Mouse (Mus musculus): Measurements from ENCODE around the gene Bhlhb9. TPM values are rescaled to one million over a fixed set of nuclear protein-coding genes. Genes with fewer than 3 reads are reported as not detected.
"Not testable (repeated sequence)": the region's sequence is repeated elsewhere in the genome, so short reads cannot be mapped to it uniquely, and the experiment has no call there.

Gene Bhlhb9
- total RNA-seq (2021) (10 to 100 TPM in 1 of 2 experiments, 1 to 10 TPM in 1; 9.0 to 16.2 TPM), polyA plus RNA-seq (2012; rRNA removed) (4.7 and 6.6 TPM in 2 replicates)
- long read RNA-seq, transcript Bhlhb9-204 (5 exons, 2,812 nt): major isoform, 21 of 29 reads
- long read RNA-seq, partial matches to known transcripts: 0 of 29 reads
- long read RNA-seq, other reads (novel, unspliced or antisense): 5 of 29 reads

GRCm38 (mm10) chrX:135797212-135797644, at the start of gene Bhlhb9:
TSS of gene Bhlhb9 (plus strand) at chrX:135797594.
- H3K4me1 ChIP-seq (ENCODE audit: control insufficient read depth, insufficient read depth, low read length); H3K79me2 ChIP-seq (replicated peaks; ENCODE audit: control insufficient read depth, insufficient read depth, low read length); H3K27ac ChIP-seq; H3K27me3 ChIP-seq (ENCODE audit: control insufficient read depth, insufficient read depth, low read length); H3K36me3 ChIP-seq (ENCODE audit: control insufficient read depth, insufficient read depth, low read length); intact Hi-C loops (cut with DNase I): not testable (repeated sequence)
- WGBS: 13% methylated on average over 3 of the region's 5 CpGs
- peak; percentile 63 for TF ChIP-seq CTCF (IDR thresholded peaks at IDR 0.05)
- H3K4me3 ChIP-seq: peak within 1 kb of the TSS; percentile 42
- peak within 1 kb of the TSS; percentile 43 for H3K9ac ChIP-seq (ENCODE audit: low read depth, low read length)
- DNase-seq: peak; percentile 35 to 38

DNA sequence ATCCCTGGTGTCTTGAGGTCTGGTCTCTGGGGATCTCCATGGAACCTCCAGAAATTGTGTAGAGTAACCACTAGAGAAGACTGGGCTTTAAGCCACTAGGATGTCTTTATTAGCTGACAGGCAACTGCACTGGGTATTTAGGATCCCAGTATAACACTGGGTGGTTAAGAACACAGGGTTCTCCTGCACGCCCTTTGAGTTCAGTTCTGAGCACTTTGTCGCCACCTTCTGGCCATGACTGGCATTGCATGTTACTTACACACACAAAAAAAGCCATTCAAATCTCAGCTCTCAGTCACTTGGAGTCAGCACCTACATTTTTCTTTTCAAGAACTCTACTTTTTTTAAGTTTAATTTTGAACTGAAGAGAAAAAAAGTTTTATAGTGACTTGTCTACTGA, 44.6 kb upstream of the Bhlhb9 start:
- peak; percentile 51 to 78 for DNase-seq
- WGBS: 3% methylated on average over 2 of the region's 2 CpGs
- Histone ChIP-seq H3K36me3 (ENCODE audit: control insufficient read depth, insufficient read depth, low read length) (no peaks in the 10 kb centered on the region), H3K4me1 (ENCODE audit: control insufficient read depth, insufficient read depth, low read length) (no peaks in the 10 kb centered on the region), H3K9ac (ENCODE audit: low read depth, low read length) (no peak overlapping the region), H3K79me2 (replicated peaks; ENCODE audit: control insufficient read depth, insufficient read depth, low read length) (no peaks in the 10 kb centered on the region), H3K27ac (no peak overlapping the region), H3K27me3 (ENCODE audit: control insufficient read depth, insufficient read depth, low read length) (no peaks in the 10 kb centered on the region), H3K4me3 (no peak overlapping the region)
- intact Hi-C loops (cut with DNase I): loop anchor here (5.0 to 10.0 kb wide), 2 partner anchors 48 to 49 kb away; no protein-coding TSS in a partner anchor
- TF ChIP-seq POLR2A (IDR thresholded peaks at IDR 0.05; ENCODE audit: insufficient read depth, low read depth, low read length) (no peak), CTCF (IDR thresholded peaks at IDR 0.05) (peak; percentile 92)

DNA sequence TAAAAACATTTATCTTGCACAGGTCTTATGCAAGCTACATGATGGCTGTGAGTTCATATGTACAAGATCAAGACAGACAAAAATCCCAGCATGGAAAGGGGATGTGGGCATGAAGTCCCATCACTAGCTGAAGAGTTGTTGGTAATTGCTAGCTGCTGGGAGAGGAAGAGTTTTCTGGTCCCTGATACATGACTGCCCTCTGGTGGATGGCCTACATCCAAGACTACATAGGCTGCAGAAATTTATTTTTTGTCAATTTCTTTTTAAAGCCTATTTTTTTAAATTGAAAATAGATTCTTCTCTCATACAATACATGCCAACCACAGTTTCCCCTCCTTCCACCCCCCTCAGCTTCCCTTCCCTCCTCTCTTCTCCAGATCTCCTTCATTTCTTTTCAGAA, 35.7 kb upstream of the Bhlhb9 start:
- peak; percentile 76 for TF ChIP-seq CTCF (IDR thresholded peaks at IDR 0.05)
- TF ChIP-seq EP300 (IDR thresholded peaks at IDR 0.05; ENCODE audit: insufficient read depth, low read depth, low read length): no peak
- TF ChIP-seq POLR2A (IDR thresholded peaks at IDR 0.05; ENCODE audit: insufficient read depth, low read depth, low read length): no peak
- intact Hi-C loops (cut with DNase I): no loop called here
- no peaks in the 10 kb centered on the region for H3K79me2 ChIP-seq (replicated peaks; ENCODE audit: control insufficient read depth, insufficient read depth, low read length)
- DNase-seq: peak in 1 of 2 experiments; percentile 31
- H3K36me3 ChIP-seq (ENCODE audit: control insufficient read depth, insufficient read depth, low read length): no peaks in the 10 kb centered on the region
- no peak overlapping the region for H3K27ac ChIP-seq
- H3K9ac ChIP-seq (ENCODE audit: low read depth, low read length): no peak overlapping the region
- no peaks in the 10 kb centered on the region for H3K4me1 ChIP-seq (ENCODE audit: control insufficient read depth, insufficient read depth, low read length)
- no peak overlapping the region for H3K4me3 ChIP-seq
- no peaks in the 10 kb centered on the region for H3K27me3 ChIP-seq (ENCODE audit: control insufficient read depth, insufficient read depth, low read length)

- no peaks in the 10 kb centered on the region for H3K27me3 ChIP-seq (ENCODE audit: control insufficient read depth, insufficient read depth, low read length)
- H3K79me2 ChIP-seq (replicated peaks; ENCODE audit: control insufficient read depth, insufficient read depth, low read length): no peaks in the 10 kb centered on the region
- no peak overlapping the region for H3K27ac ChIP-seq
- H3K9ac ChIP-seq (ENCODE audit: low read depth, low read length): no peak overlapping the region
- no peaks in the 10 kb centered on the region for H3K36me3 ChIP-seq (ENCODE audit: control insufficient read depth, insufficient read depth, low read length)
- no peak overlapping the region for H3K4me3 ChIP-seq
- intact Hi-C loops (cut with DNase I): no loop called here
- no peaks in the 10 kb centered on the region for H3K4me1 ChIP-seq (ENCODE audit: control insufficient read depth, insufficient read depth, low read length)
- no peak for TF ChIP-seq POLR2A (IDR thresholded peaks at IDR 0.05; ENCODE audit: insufficient read depth, low read depth, low read length)
- no peak for TF ChIP-seq EP300 (IDR thresholded peaks at IDR 0.05; ENCODE audit: insufficient read depth, low read depth, low read length)
- TF ChIP-seq CTCF (IDR thresholded peaks at IDR 0.05): no peak
- DNase-seq: no peak
- 37% methylated on average over 3 of the region's 3 CpGs for WGBS
Measured at GRCm38 (mm10) chrX:135768043-135768548, 29.3 kb upstream of the Bhlhb9 start.

DNA sequence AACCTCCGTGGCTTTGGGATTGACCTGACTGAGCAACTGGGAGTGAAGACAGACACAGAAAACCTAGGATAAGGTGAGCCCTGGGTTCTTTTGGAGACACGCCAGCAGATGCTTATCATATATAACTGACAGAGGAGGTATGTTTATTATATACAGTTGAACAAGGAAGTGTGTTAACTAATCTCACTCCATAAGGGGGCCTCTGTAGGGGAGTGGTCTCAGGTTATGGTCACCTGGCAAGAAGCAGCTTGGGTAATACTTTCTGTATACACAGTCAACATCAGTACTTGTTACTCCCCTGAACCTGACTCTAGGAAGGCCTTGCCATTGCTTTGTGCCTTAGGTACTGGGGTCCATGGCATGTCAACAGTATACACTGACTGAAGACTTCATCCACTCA, 28.8 kb upstream of the Bhlhb9 start:
- Histone ChIP-seq H3K4me3 (no peak overlapping the region), H3K27me3 (ENCODE audit: control insufficient read depth, insufficient read depth, low read length) (no peaks in the 10 kb centered on the region), H3K79me2 (replicated peaks; ENCODE audit: control insufficient read depth, insufficient read depth, low read length) (no peaks in the 10 kb centered on the region), H3K4me1 (ENCODE audit: control insufficient read depth, insufficient read depth, low read length) (no peaks in the 10 kb centered on the region), H3K27ac (no peak overlapping the region), H3K36me3 (ENCODE audit: control insufficient read depth, insufficient read depth, low read length) (no peaks in the 10 kb centered on the region), H3K9ac (ENCODE audit: low read depth, low read length) (no peak overlapping the region)
- WGBS: 55% methylated on average over 2 of the region's 2 CpGs
- TF ChIP-seq EP300 (IDR thresholded peaks at IDR 0.05; ENCODE audit: insufficient read depth, low read depth, low read length): no peak
- intact Hi-C loops (cut with DNase I): no loop called here
- DNase-seq: no peak

DNA sequence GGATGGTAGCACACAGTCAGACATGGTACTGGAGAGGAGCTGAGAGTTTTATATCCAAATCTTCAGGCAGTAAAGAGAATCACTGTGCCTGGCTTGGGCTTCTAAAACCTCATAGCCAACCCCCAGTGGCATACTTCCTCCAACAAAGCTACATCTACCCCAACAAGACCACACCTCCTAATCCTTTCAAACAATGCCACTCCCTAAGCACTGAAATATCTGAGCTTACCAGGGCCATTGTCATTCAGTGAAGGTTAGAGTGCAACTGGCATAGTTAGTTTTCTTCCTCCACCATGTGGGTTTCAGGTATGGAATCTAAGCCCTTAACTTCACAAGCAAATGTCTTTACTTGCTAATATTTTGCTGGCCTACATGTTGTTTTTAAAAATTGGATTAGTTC, 5.9 kb upstream of the Bhlhb9 start:
- Histone ChIP-seq H3K36me3 (ENCODE audit: control insufficient read depth, insufficient read depth, low read length) (no peaks in the 10 kb centered on the region), H3K9ac (ENCODE audit: low read depth, low read length) (no peak overlapping the region), H3K27ac (no peak overlapping the region), H3K79me2 (replicated peaks; ENCODE audit: control insufficient read depth, insufficient read depth, low read length) (no peaks in the 10 kb centered on the region), H3K4me3 (no peak overlapping the region), H3K27me3 (ENCODE audit: control insufficient read depth, insufficient read depth, low read length) (no peaks in the 10 kb centered on the region), H3K4me1 (ENCODE audit: control insufficient read depth, insufficient read depth, low read length) (no peaks in the 10 kb centered on the region)
- intact Hi-C loops (cut with DNase I): no loop called here
- DNase-seq: no peak
- TF ChIP-seq POLR2A (IDR thresholded peaks at IDR 0.05; ENCODE audit: insufficient read depth, low read depth, low read length): no peak
- no peak for TF ChIP-seq EP300 (IDR thresholded peaks at IDR 0.05; ENCODE audit: insufficient read depth, low read depth, low read length)
- no peak for TF ChIP-seq CTCF (IDR thresholded peaks at IDR 0.05)

All from heart, adult 2 months (tissue).